Mouse (Mus musculus) macrophage (primary cell): ENCODE measurements around the gene Gm45261. TPM values are rescaled to one million over a fixed set of nuclear protein-coding genes. Genes with fewer than 3 reads are reported as not detected.

Experiments used
- polyA plus RNA-seq: library from polyadenylated mRNA; stranded (reverse); fragments of 250-400 nt; gene quantifications from 3 replicates; pipeline ENCODE4 v1.2.4, GENCODE M21; 2018; ENCODE audit warnings: inconsistent platforms

Gene Gm45261
- polyA plus RNA-seq, 1 experiment from 2014 or later = not detected

Other genes with a start within 250 kb of the Gm45261 start
- gene Fam124b, start 243.0 kb downstream of the Gm45261 start, polyA plus RNA-seq = not detected in 3 replicates
- 75.7 to 202 TPM (median 88.8 TPM) in 3 replicates for gene Cul3, start 121.0 kb downstream of the Gm45261 start, polyA plus RNA-seq